Mouse (Mus musculus) heart, adult 2 months (tissue): ENCODE data around the gene Prl7d1.
"Not testable (repeated sequence)": the region's sequence is repeated elsewhere in the genome, so short reads cannot be mapped to it uniquely, and the experiment has no call there.

ENCODE experiments used
- CTCF ChIP-seq: fragments of 200-600 bp; IDR thresholded peaks from 2 replicates; pipeline ENCODE4 v1.8.1; 2022; ENCODE audit warnings: antibody characterized with exemption, mild to moderate bottlenecking, moderate library complexity
- EP300 ChIP-seq: fragments of 200-500 bp; IDR thresholded peaks from 2 replicates; pipeline ENCODE4 v1.6.1; 2011; ENCODE audit warnings: low read depth, low read length, control low read depth; ENCODE audit not compliant: insufficient read depth
- POLR2A ChIP-seq: fragments of 200-500 bp; IDR thresholded peaks from 2 replicates; pipeline ENCODE4 v1.6.1; 2011; ENCODE audit warnings: mild to moderate bottlenecking, low read depth, low read length, control low read depth; ENCODE audit not compliant: insufficient read depth

- TF ChIP-seq CTCF, POLR2A, EP300: not testable (repeated sequence)
These were observed 8.5 kb upstream of the Prl7d1 start for GRCm38 (mm10) chr13:27725057-27725456.
